17 mouse cellular contexts compared by ENCODE assay signal in genomic region chr17:48858891-48859290, GRCm38 (mm10).
DNase-seq lines count a peak whose midpoint lies in the region; ATAC-seq and TF ChIP-seq lines count a peak whose summit lies in the region.
"Had no signal": no experiment of that assay in that cellular context is flagged by ENCODE, and none has a peak within 500 bp of the region (broad histone marks: within the 10 kb centered on the region; RNA-seq: fewer than 3 reads in every experiment).

No protein-coding gene starts in this region.

- no peaks in the 10 kb centered on the region for H3K27me3 ChIP-seq in kidney, postnatal 0 days (ENCODE audit: insufficient read depth, low read length)
- no peaks in the 10 kb centered on the region for H3K27me3 ChIP-seq in kidney, embryonic 16.5 days (ENCODE audit: insufficient read depth, low read length)
- H3K27me3 ChIP-seq in limb, embryonic 14.5 days (ENCODE audit: control insufficient read depth, insufficient read depth, low read length), result no peaks in the 10 kb centered on the region
- H3K27me3 ChIP-seq: forebrain, embryonic 13.5 days; midbrain, embryonic 15.5 days had no signal

- TF ChIP-seq CTCF in kidney, postnatal 0 days (IDR thresholded peaks at IDR 0.05; ENCODE audit: low read depth), result no peak
- no peak for TF ChIP-seq CTCF in gastrocnemius, adult 2 months (IDR thresholded peaks at IDR 0.05)

- H3K4me3 ChIP-seq in kidney, postnatal 0 days (replicated peaks; ENCODE audit: low read depth, low read length), result no peak overlapping the region
- no peak overlapping the region for H3K4me3 ChIP-seq in kidney, embryonic 16.5 days (ENCODE audit: low read length)
- H3K4me3 ChIP-seq in limb, embryonic 14.5 days (replicated peaks; ENCODE audit: low read length), result no peak overlapping the region
- no peak overlapping the region for H3K4me3 ChIP-seq in gastrocnemius, adult 2 months
- H3K4me3 ChIP-seq: forebrain, embryonic 13.5 days; left cerebral cortex, adult 2 months; midbrain, embryonic 15.5 days had no signal

- no peak overlapping the region for H3K27ac ChIP-seq in kidney, postnatal 0 days
- no peak overlapping the region for H3K27ac ChIP-seq in kidney, embryonic 16.5 days (ENCODE audit: low read length)
- no peak overlapping the region for H3K27ac ChIP-seq in limb, embryonic 14.5 days (replicated peaks; ENCODE audit: low read depth, low read length)
- no peak overlapping the region for H3K27ac ChIP-seq in gastrocnemius, adult 2 months
- H3K27ac ChIP-seq: forebrain, embryonic 13.5 days; hindbrain, postnatal 0 days; left cerebral cortex, adult 2 months; midbrain, embryonic 15.5 days had no signal

- no peaks in the 10 kb centered on the region for H3K9me3 ChIP-seq in kidney, postnatal 0 days (replicated peaks; ENCODE audit: low read length)
- no peaks in the 10 kb centered on the region for H3K9me3 ChIP-seq in kidney, embryonic 16.5 days (ENCODE audit: low read length)
- no peaks in the 10 kb centered on the region for H3K9me3 ChIP-seq in limb, embryonic 14.5 days (ENCODE audit: control insufficient read depth, low read length)
- H3K9me3 ChIP-seq: forebrain, embryonic 13.5 days; midbrain, embryonic 15.5 days had no signal

- ATAC-seq in kidney, postnatal 0 days (replicated peaks; ENCODE audit: low FRiP score, low read depth), result no peak
- ATAC-seq in kidney, embryonic 16.5 days (ENCODE audit: low FRiP score, low TSS enrichment), result no peak
- ATAC-seq in limb, embryonic 14.5 days (ENCODE audit: low FRiP score, low read depth), result no peak
- ATAC-seq: forebrain, embryonic 13.5 days; hindbrain, postnatal 0 days; midbrain, embryonic 15.5 days had no signal

- no peak overlapping the region for H3K9ac ChIP-seq in kidney, postnatal 0 days (ENCODE audit: low read depth, low read length)
- H3K9ac ChIP-seq in kidney, embryonic 16.5 days (replicated peaks; ENCODE audit: low read length), result no peak overlapping the region
- H3K9ac ChIP-seq in limb, embryonic 14.5 days (ENCODE audit: low read depth, low read length, severe bottlenecking), result no peak overlapping the region
- H3K9ac ChIP-seq: forebrain, embryonic 13.5 days; midbrain, embryonic 15.5 days had no signal

- no peaks in the 10 kb centered on the region for H3K4me1 ChIP-seq in kidney, postnatal 0 days (replicated peaks; ENCODE audit: insufficient read depth, low read length)
- no peaks in the 10 kb centered on the region for H3K4me1 ChIP-seq in kidney, embryonic 16.5 days (ENCODE audit: insufficient read depth, low read length)
- no peaks in the 10 kb centered on the region for H3K4me1 ChIP-seq in limb, embryonic 14.5 days (ENCODE audit: control insufficient read depth, insufficient read depth, low read length)
- H3K4me1 ChIP-seq: forebrain, embryonic 13.5 days; midbrain, embryonic 15.5 days had no signal

- no peak overlapping the region for H3K4me2 ChIP-seq in kidney, postnatal 0 days (ENCODE audit: low read length)
- no peak overlapping the region for H3K4me2 ChIP-seq in kidney, embryonic 16.5 days (replicated peaks; ENCODE audit: low read depth, low read length)
- no peak overlapping the region for H3K4me2 ChIP-seq in limb, embryonic 14.5 days (replicated peaks; ENCODE audit: low read depth, low read length, severe bottlenecking)
- H3K4me2 ChIP-seq: forebrain, embryonic 13.5 days; liver, embryonic 11.5 days; midbrain, embryonic 15.5 days had no signal

- peak; percentile 71 for DNase-seq in kidney, postnatal 0 days (ENCODE audit: low spot score)
- DNase-seq in NIH3T3 (ENCODE audit: low read depth), result peak; percentile 11
- peak; percentile 72 for DNase-seq in embryo, embryonic 10.5 days (ENCODE audit: low spot score)
- peak; percentile 31 for DNase-seq in limb, embryonic 14.5 days (ENCODE audit: low spot score)
- no peak for DNase-seq in cerebellum, adult 11-12 months
- DNase-seq in gastrocnemius, adult 2 months, result no peak
- DNase-seq: adrenal gland, postnatal 36 days; gastrocnemius, postnatal 36 days; lung, postnatal 10 days; right cerebral cortex, postnatal 4 days; thymus, postnatal 4 days had no signal

- H3K36me3 ChIP-seq in kidney, postnatal 0 days (ENCODE audit: insufficient read depth, low read length), result no peaks in the 10 kb centered on the region
- H3K36me3 ChIP-seq in kidney, embryonic 16.5 days (ENCODE audit: insufficient read depth, low read length), result no peaks in the 10 kb centered on the region
- H3K36me3 ChIP-seq in limb, embryonic 14.5 days (ENCODE audit: control insufficient read depth, insufficient read depth, low read length), result no peaks in the 10 kb centered on the region
- H3K36me3 ChIP-seq: midbrain, embryonic 15.5 days had no signal

- WGBS in kidney, postnatal 0 days, result 47% methylated on average over 6 of the region's 6 CpGs
- 50% methylated on average over 6 of the region's 6 CpGs for WGBS in kidney, embryonic 16.5 days
- 51% methylated on average over 6 of the region's 6 CpGs for WGBS in limb, embryonic 14.5 days

- intact Hi-C loops in gastrocnemius, adult 2 months (cut with DNase I), result no loop called here

- TF ChIP-seq POLR2A in limb, embryonic 14.5 days (IDR thresholded peaks at IDR 0.05; ENCODE audit: borderline replicate concordance, extremely low read depth, insufficient read depth, insufficient read length), result no peak

Comparison
In these comparisons a context has a peak if more than half of its experiments do, and no peak if none do; other contexts are left out.
1. DNase-seq: peak in kidney, postnatal 0 days (single experiment), NIH3T3 (single experiment), embryo, embryonic 10.5 days (single experiment) and limb, embryonic 14.5 days (single experiment); none in cerebellum, adult 11-12 months (single experiment) and gastrocnemius, adult 2 months (single experiment).